Mouse (Mus musculus): ENCODE data around the gene Cdc42bpg. TPM values are rescaled to one million over a fixed set of nuclear protein-coding genes. Genes with fewer than 3 reads are reported as not detected.

The Cdc42bpg gene
- polyA plus RNA-seq, 1 experiment from 2014 or later, result 0.71 TPM

DNA sequence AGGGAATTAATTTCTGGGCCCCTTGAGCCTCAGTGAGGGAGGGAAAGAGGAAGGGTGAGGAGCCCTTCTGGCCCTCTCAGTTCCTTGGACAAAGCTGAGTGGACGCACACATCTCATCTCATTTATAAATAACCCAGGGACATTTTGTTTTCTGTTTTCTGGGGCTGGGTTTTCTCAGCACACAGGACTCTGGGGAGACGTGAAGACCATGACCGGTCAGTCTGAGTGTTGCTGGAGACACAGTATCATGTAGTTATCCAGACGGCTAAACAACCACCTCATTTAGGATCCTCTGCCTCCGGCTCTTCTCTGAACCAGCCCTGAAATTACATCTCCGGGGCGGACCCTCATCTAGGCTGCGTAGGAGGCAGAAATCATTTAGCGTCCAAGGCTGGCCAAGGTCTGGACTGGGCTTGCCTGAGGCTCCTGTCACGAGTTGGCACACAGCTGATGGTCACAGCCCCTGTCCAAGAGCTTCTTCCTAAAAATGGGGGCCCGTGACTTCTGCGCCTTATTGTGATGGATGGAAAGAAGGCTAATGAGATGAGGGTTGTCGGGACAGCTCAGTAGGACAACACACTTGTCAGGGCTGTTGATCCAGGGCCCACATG, 32.2 kb upstream of the Cdc42bpg start:
- no peak overlapping the region for H3K4me3 ChIP-seq (ENCODE audit: low read depth, low read length)
- H3K4me1 ChIP-seq (ENCODE audit: control insufficient read depth, insufficient read depth, low read length), result peaks cover 14% of the 10 kb centered on the region
- no peaks in the 10 kb centered on the region for H3K36me3 ChIP-seq (ENCODE audit: control insufficient read depth, insufficient read depth, low read length)
- no peak overlapping the region for H3K4me2 ChIP-seq (ENCODE audit: low read depth, low read length)
- 89% methylated on average over 13 of the region's 13 CpGs for WGBS
- H3K9me3 ChIP-seq (ENCODE audit: control insufficient read depth, low read length), result no peaks in the 10 kb centered on the region
- H3K27ac ChIP-seq (ENCODE audit: low read depth, low read length), result no peak overlapping the region
- no peak for ATAC-seq (ENCODE audit: low read depth)
- H3K27me3 ChIP-seq (ENCODE audit: control insufficient read depth, insufficient read depth, low read length), result no peaks in the 10 kb centered on the region
- H3K9ac ChIP-seq (replicated peaks; ENCODE audit: low read depth, low read length), result no peak overlapping the region

GRCm38 (mm10) chr19:6275740-6276389, 30.4 kb upstream of the Cdc42bpg start:
- Histone ChIP-seq H3K9me3 (ENCODE audit: control insufficient read depth, low read length) (no peaks in the 10 kb centered on the region), H3K4me3 (ENCODE audit: low read depth, low read length) (peak overlapping the region; percentile 79), H3K27ac (ENCODE audit: low read depth, low read length) (peak overlapping the region; percentile 56), H3K36me3 (ENCODE audit: control insufficient read depth, insufficient read depth, low read length) (peaks cover 3% of the 10 kb centered on the region; the same call in 1 of the 2 replicates), H3K4me2 (ENCODE audit: low read depth, low read length) (peak overlapping the region; percentile 100), H3K9ac (replicated peaks; ENCODE audit: low read depth, low read length) (peak overlapping the region; percentile 65), H3K4me1 (ENCODE audit: control insufficient read depth, insufficient read depth, low read length) (peaks cover 24% of the 10 kb centered on the region), H3K27me3 (ENCODE audit: control insufficient read depth, insufficient read depth, low read length) (no peaks in the 10 kb centered on the region)
- peak; percentile 33 for ATAC-seq (ENCODE audit: low read depth)
- WGBS, result 8% methylated on average over 15 of the region's 15 CpGs

DNA sequence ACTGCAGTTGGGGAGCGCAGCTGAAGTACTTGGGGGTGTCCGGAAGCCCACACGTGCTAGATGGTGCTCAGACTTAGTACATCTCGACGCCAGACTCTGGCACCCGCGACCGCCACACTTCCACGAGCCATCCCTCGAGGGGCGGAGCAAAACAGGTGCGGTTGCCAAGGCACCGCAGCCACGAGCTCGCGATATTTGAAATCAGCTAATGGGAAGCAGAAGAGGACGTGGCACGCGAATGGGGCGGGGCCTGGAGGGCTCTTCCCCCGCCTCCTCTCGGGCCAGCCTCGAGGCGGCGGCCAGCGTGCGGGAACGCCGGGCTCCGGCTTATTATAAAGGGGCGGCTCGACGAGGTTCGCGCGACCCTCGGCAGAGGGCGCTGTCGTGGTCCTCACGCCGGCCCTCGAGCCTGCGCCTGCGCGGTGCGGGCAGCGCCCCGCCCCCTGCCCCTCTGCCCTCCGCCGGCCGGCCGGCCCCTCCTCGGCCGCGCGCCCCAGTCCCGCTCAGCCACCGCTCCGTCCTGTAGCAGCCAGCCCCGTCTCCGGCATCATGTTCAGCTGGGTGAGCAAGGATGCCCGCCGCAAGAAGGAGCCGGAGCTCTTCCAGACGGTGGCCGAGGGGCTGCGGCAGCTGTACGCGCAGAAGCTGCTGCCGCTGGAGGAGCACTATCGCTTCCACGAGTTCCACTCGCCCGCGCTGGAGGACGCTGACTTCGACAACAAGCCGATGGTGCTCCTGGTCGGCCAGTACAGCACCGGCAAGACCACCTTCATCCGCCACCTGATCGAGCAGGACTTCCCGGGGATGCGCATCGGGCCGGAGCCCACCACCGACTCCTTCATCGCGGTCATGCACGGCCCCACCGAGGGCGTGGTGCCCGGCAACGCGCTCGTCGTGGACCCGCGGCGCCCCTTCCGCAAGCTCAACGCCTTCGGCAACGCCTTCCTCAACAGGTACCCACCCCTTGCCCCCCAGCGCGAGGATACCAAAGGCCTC, 29.5 kb upstream of the Cdc42bpg start, which contains the start of gene Ehd1:
TSS of gene Ehd1 (plus strand) at position 300 of the 996 bp plus-strand sequence.
- no peaks in the 10 kb centered on the region for H3K27me3 ChIP-seq (ENCODE audit: control insufficient read depth, insufficient read depth, low read length)
- H3K4me3 ChIP-seq (ENCODE audit: low read depth, low read length), result peak within 1 kb of the TSS; percentile 79
- H3K4me1 ChIP-seq (ENCODE audit: control insufficient read depth, insufficient read depth, low read length), result peaks cover 24% of the 10 kb centered on the region
- ATAC-seq (ENCODE audit: low read depth), result peak; percentile 95
- no peaks in the 10 kb centered on the region for H3K9me3 ChIP-seq (ENCODE audit: control insufficient read depth, low read length)
- under 1% methylated on average over 89 of the region's 106 CpGs for WGBS
- H3K27ac ChIP-seq (ENCODE audit: low read depth, low read length), result peak within 1 kb of the TSS; percentile 77
- peaks cover 12% of the 10 kb centered on the region for H3K36me3 ChIP-seq (ENCODE audit: control insufficient read depth, insufficient read depth, low read length)
- peak within 1 kb of the TSS; percentile 72 for H3K9ac ChIP-seq (replicated peaks; ENCODE audit: low read depth, low read length)
- peak within 1 kb of the TSS; percentile 100 for H3K4me2 ChIP-seq (ENCODE audit: low read depth, low read length)

- H3K27ac ChIP-seq (ENCODE audit: low read depth, low read length), result no peak overlapping the region
- no peak for ATAC-seq (ENCODE audit: low read depth)
- 7% methylated on average over 10 of the region's 10 CpGs for WGBS
Observed at GRCm38 (mm10) chr19:6277661-6278438, 28.4 kb upstream of the Cdc42bpg start.

DNA sequence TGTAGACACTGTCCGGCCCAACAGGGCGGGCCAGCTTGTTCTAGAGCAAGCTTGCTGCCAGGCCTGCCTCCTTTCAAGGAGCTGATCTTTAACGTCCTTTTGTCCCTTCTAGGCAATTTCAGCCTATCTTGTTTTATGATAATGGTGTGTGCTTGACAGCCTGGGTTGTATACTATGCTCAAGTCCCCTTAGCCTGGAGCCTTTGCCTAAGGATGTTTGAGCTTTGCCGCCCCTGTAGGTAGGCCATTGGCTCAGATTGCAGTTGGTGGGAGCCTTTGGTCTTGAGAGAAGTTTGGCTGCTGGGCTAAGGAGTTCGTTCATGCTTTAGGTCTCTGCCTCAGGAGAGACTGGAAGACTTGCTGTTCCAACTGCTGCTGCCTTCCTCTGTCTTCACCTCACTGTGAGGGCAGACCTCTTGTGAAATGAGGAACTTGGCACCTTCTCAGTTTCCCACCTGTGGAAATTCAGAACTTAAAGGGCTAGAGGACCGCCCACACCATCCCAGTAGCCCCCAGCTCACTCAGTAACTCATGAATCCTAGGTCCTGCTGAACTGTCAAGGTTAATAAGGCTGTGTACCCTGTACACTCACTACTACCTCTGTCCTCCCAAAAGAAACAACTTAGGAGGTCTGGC, 27.7 kb upstream of the Cdc42bpg start:
- H3K4me3 ChIP-seq (ENCODE audit: low read depth, low read length), result peak overlapping the region; percentile 79
- peaks cover 24% of the 10 kb centered on the region for H3K4me1 ChIP-seq (ENCODE audit: control insufficient read depth, insufficient read depth, low read length)
- no peak overlapping the region for H3K27ac ChIP-seq (ENCODE audit: low read depth, low read length)
- H3K36me3 ChIP-seq (ENCODE audit: control insufficient read depth, insufficient read depth, low read length), result peaks cover 25% of the 10 kb centered on the region
- H3K9ac ChIP-seq (replicated peaks; ENCODE audit: low read depth, low read length), result peak overlapping the region; percentile 72
- peak overlapping the region; percentile 100 for H3K4me2 ChIP-seq (ENCODE audit: low read depth, low read length)
- H3K27me3 ChIP-seq (ENCODE audit: control insufficient read depth, insufficient read depth, low read length), result no peaks in the 10 kb centered on the region
- WGBS, result 34% methylated on average over 6 of the region's 6 CpGs
- H3K9me3 ChIP-seq (ENCODE audit: control insufficient read depth, low read length), result no peaks in the 10 kb centered on the region
- no peak for ATAC-seq (ENCODE audit: low read depth)

More at GRCm38 (mm10) chr19:6277661-6278438, 28.4 kb upstream of the Cdc42bpg start:
- H3K27me3 ChIP-seq (ENCODE audit: control insufficient read depth, insufficient read depth, low read length), result no peaks in the 10 kb centered on the region
- peak overlapping the region; percentile 72 for H3K9ac ChIP-seq (replicated peaks; ENCODE audit: low read depth, low read length)
- peak overlapping the region; percentile 79 for H3K4me3 ChIP-seq (ENCODE audit: low read depth, low read length)
- peaks cover 24% of the 10 kb centered on the region for H3K4me1 ChIP-seq (ENCODE audit: control insufficient read depth, insufficient read depth, low read length)
- H3K36me3 ChIP-seq (ENCODE audit: control insufficient read depth, insufficient read depth, low read length), result peaks cover 18% of the 10 kb centered on the region
- no peaks in the 10 kb centered on the region for H3K9me3 ChIP-seq (ENCODE audit: control insufficient read depth, low read length)
- peak overlapping the region; percentile 100 for H3K4me2 ChIP-seq (ENCODE audit: low read depth, low read length)

GRCm38 (mm10) chr19:6279481-6280144, 26.6 kb upstream of the Cdc42bpg start:
- Histone ChIP-seq H3K27me3 (ENCODE audit: control insufficient read depth, insufficient read depth, low read length) (no peaks in the 10 kb centered on the region), H3K4me1 (ENCODE audit: control insufficient read depth, insufficient read depth, low read length) (peaks cover 24% of the 10 kb centered on the region), H3K4me2 (ENCODE audit: low read depth, low read length) (peak overlapping the region; percentile 100), H3K4me3 (ENCODE audit: low read depth, low read length) (peak overlapping the region; percentile 79; the same call in 1 of the 2 replicates), H3K9ac (replicated peaks; ENCODE audit: low read depth, low read length) (0 out of 2 replicates have a peak overlapping the region, but pooled peaks have one; percentile 29), H3K9me3 (ENCODE audit: control insufficient read depth, low read length) (no peaks in the 10 kb centered on the region), H3K36me3 (ENCODE audit: control insufficient read depth, insufficient read depth, low read length) (peaks cover 32% of the 10 kb centered on the region), H3K27ac (ENCODE audit: low read depth, low read length) (no peak overlapping the region; the same call in 1 of the 2 replicates)
- no peak for ATAC-seq (ENCODE audit: low read depth)
- 69% methylated on average over 6 of the region's 6 CpGs for WGBS

DNA sequence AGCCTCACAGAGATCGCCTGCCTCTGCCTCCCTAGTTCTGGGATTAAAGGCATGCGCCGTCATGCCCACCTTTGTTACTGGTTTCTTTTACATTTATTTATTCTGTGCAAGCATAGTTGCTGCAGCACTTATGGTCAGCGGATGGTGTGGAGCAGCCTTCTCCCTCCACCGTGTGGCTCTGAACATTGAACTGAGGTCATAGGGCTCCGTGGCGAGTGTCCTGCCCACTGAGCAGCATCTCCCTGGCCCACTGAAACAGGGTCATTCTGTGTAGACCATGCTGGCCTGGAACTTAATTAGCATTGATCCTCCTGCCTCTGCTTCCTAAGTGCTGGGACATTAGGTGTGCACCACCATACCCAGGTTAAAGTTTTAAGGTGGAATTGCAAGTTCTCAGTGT, 25.7 kb upstream of the Cdc42bpg start:
- no peak for ATAC-seq (ENCODE audit: low read depth)
- H3K9me3 ChIP-seq (ENCODE audit: control insufficient read depth, low read length), result no peaks in the 10 kb centered on the region
- H3K27ac ChIP-seq (ENCODE audit: low read depth, low read length), result no peak overlapping the region
- peaks cover 24% of the 10 kb centered on the region for H3K4me1 ChIP-seq (ENCODE audit: control insufficient read depth, insufficient read depth, low read length)
- H3K27me3 ChIP-seq (ENCODE audit: control insufficient read depth, insufficient read depth, low read length), result no peaks in the 10 kb centered on the region
- H3K4me3 ChIP-seq (ENCODE audit: low read depth, low read length), result no peak overlapping the region
- 94% methylated on average over 7 of the region's 7 CpGs for WGBS
- H3K9ac ChIP-seq (replicated peaks; ENCODE audit: low read depth, low read length), result peak overlapping the region; percentile 11; the same call in 1 of the 2 replicates
- H3K4me2 ChIP-seq (ENCODE audit: low read depth, low read length), result no peak overlapping the region
- H3K36me3 ChIP-seq (ENCODE audit: control insufficient read depth, insufficient read depth, low read length), result peaks cover 34% of the 10 kb centered on the region
